19 mouse cellular contexts compared by ENCODE assay signal in the genomic region with DNA sequence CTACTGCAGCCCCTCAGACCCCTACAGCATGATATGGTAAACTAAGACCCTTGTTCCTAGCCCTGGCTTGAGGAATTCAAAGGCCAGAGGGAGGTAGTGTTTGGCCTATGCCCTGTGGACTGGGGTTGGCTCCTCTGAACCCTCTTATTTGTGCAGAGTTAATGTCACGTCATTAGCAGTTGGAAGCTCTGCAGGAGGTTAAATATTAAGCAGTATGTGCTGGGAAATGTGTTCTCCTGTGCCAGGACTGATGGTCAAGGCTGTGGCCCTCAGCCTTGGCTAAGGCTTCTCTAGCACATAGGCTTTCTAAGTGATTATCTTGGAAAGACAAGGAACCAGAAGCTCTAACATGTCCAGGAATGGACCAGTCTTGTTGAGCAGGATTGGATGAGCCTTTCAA. TPM values are rescaled to one million over a fixed set of nuclear protein-coding genes. Genes with fewer than 3 reads are reported as not detected.
DNase-seq lines count a peak whose midpoint lies in the region; ATAC-seq and TF ChIP-seq lines count a peak whose summit lies in the region.
"Had no signal": no experiment of that assay in that cellular context is flagged by ENCODE, and none has a peak within 500 bp of the region (broad histone marks: within the 10 kb centered on the region; RNA-seq: fewer than 3 reads in every experiment).

No protein-coding gene starts in this region.

- TF ChIP-seq EP300 in stomach, postnatal 0 days (optimal IDR thresholded peaks at IDR 0.05) = no peak

- no peaks in the 10 kb centered on the region for H3K9me3 ChIP-seq in stomach, embryonic 15.5 days
- no peaks in the 10 kb centered on the region for H3K9me3 ChIP-seq in stomach, postnatal 0 days (ENCODE audit: control insufficient read depth, low read length)
- H3K9me3 ChIP-seq in liver, embryonic 15.5 days (replicated peaks) = no peaks in the 10 kb centered on the region
- no peaks in the 10 kb centered on the region for H3K9me3 ChIP-seq in midbrain, embryonic 11.5 days (ENCODE audit: control insufficient read depth, low read length)
- H3K9me3 ChIP-seq: forebrain, embryonic 10.5 days; heart, embryonic 13.5 days; hindbrain, embryonic 13.5 days had no signal

- TF ChIP-seq CTCF in stomach, postnatal 0 days (IDR thresholded peaks at IDR 0.05; ENCODE audit: low read depth) = no peak

- no peaks in the 10 kb centered on the region for H3K4me1 ChIP-seq in stomach, embryonic 15.5 days
- no peaks in the 10 kb centered on the region for H3K4me1 ChIP-seq in stomach, postnatal 0 days (replicated peaks; ENCODE audit: control insufficient read depth, insufficient read depth)
- H3K4me1 ChIP-seq in liver, embryonic 15.5 days (replicated peaks) = peaks cover 12% of the 10 kb centered on the region; the same call in 1 of the 2 replicates
- no peaks in the 10 kb centered on the region; the same call in 1 of the 2 replicates for H3K4me1 ChIP-seq in midbrain, embryonic 11.5 days (ENCODE audit: control insufficient read depth, insufficient read depth, low read length)
- H3K4me1 ChIP-seq: heart, embryonic 13.5 days had no signal

- 56% methylated on average over 1 of the region's 1 CpGs for WGBS in stomach, embryonic 15.5 days
- 58% methylated on average over 1 of the region's 1 CpGs for WGBS in stomach, postnatal 0 days
- 35% methylated on average over 1 of the region's 1 CpGs for WGBS in liver, embryonic 15.5 days (ENCODE audit: insufficient replicate concordance)
- WGBS in midbrain, embryonic 11.5 days = 48% methylated on average over 1 of the region's 1 CpGs

- H3K36me3 ChIP-seq in stomach, embryonic 15.5 days = no peaks in the 10 kb centered on the region
- H3K36me3 ChIP-seq in stomach, postnatal 0 days (ENCODE audit: control insufficient read depth, insufficient read depth, low read length) = no peaks in the 10 kb centered on the region
- H3K36me3 ChIP-seq in liver, embryonic 15.5 days (replicated peaks) = no peaks in the 10 kb centered on the region
- H3K36me3 ChIP-seq in midbrain, embryonic 11.5 days (ENCODE audit: control insufficient read depth, insufficient read depth, low read length) = no peaks in the 10 kb centered on the region
- H3K36me3 ChIP-seq: forebrain, embryonic 10.5 days; heart, embryonic 13.5 days; hindbrain, embryonic 13.5 days had no signal

- no peak overlapping the region for H3K9ac ChIP-seq in stomach, embryonic 15.5 days
- H3K9ac ChIP-seq in stomach, postnatal 0 days (ENCODE audit: low read length) = no peak overlapping the region
- no peak overlapping the region for H3K9ac ChIP-seq in liver, embryonic 15.5 days
- H3K9ac ChIP-seq in midbrain, embryonic 11.5 days (ENCODE audit: low read length) = no peak overlapping the region
- H3K9ac ChIP-seq: forebrain, postnatal 0 days; heart, embryonic 13.5 days; hindbrain, embryonic 13.5 days; lung, embryonic 14.5 days had no signal

- peak; percentile 57; the same call in 1 of the 2 replicates for ATAC-seq in stomach, embryonic 15.5 days (ENCODE audit: insufficient read depth, low FRiP score, low read depth)
- ATAC-seq in stomach, postnatal 0 days (ENCODE audit: low FRiP score, low TSS enrichment) = no peak
- peak; percentile 57 for ATAC-seq in liver, embryonic 15.5 days (ENCODE audit: insufficient read depth)
- ATAC-seq in midbrain, embryonic 11.5 days (ENCODE audit: low FRiP score) = no peak
- ATAC-seq: forebrain, postnatal 0 days; inflammation-experienced regulatory T-cells, adult 6 months had no signal

- H3K4me2 ChIP-seq in stomach, embryonic 15.5 days = no peak overlapping the region
- no peak overlapping the region for H3K4me2 ChIP-seq in stomach, postnatal 0 days (replicated peaks; ENCODE audit: low read depth)
- no peak overlapping the region for H3K4me2 ChIP-seq in liver, embryonic 15.5 days
- H3K4me2 ChIP-seq in midbrain, embryonic 11.5 days = no peak overlapping the region
- H3K4me2 ChIP-seq: heart, embryonic 13.5 days; hindbrain, embryonic 13.5 days; lung, embryonic 14.5 days had no signal

- no peak overlapping the region for H3K27ac ChIP-seq in stomach, embryonic 15.5 days
- H3K27ac ChIP-seq in stomach, postnatal 0 days (replicated peaks) = no peak overlapping the region
- H3K27ac ChIP-seq in liver, embryonic 15.5 days (replicated peaks) = peak overlapping the region; percentile 76
- H3K27ac ChIP-seq in midbrain, embryonic 11.5 days (ENCODE audit: low read depth, low read length) = no peak overlapping the region
- H3K27ac ChIP-seq: forebrain, embryonic 10.5 days; gastrocnemius, adult 2 months; heart, embryonic 13.5 days; hindbrain, embryonic 13.5 days had no signal

- DNase-seq in stomach, postnatal 0 days (ENCODE audit: low spot score) = no peak
- DNase-seq in kidney, postnatal 14 days = peak; percentile 73
- no peak for DNase-seq in midbrain, embryonic 11.5 days (ENCODE audit: low spot score, missing footprints)
- no peak for DNase-seq in adrenal gland, postnatal 14 days
- DNase-seq in cerebellum, adult 9-11 months = no peak
- DNase-seq: adrenal gland, postnatal 36 days; cerebellum, adult 11-12 months; cerebellum, postnatal 36 days; forebrain, postnatal 0 days; gastrocnemius, adult 2 months; lung, embryonic 14.5 days; lung, postnatal 36 days; thymus, postnatal 4 days had no signal

- H3K4me3 ChIP-seq in stomach, embryonic 15.5 days (replicated peaks) = no peak overlapping the region
- H3K4me3 ChIP-seq in stomach, postnatal 0 days (ENCODE audit: low read depth, low read length) = no peak overlapping the region
- H3K4me3 ChIP-seq in liver, embryonic 15.5 days (replicated peaks) = no peak overlapping the region
- H3K4me3 ChIP-seq in midbrain, embryonic 11.5 days (ENCODE audit: low read depth, low read length) = no peak overlapping the region
- H3K4me3 ChIP-seq: forebrain, embryonic 10.5 days; gastrocnemius, adult 2 months; heart, embryonic 13.5 days; hindbrain, embryonic 13.5 days had no signal

- H3K27me3 ChIP-seq in stomach, embryonic 15.5 days (replicated peaks) = no peaks in the 10 kb centered on the region
- no peaks in the 10 kb centered on the region for H3K27me3 ChIP-seq in stomach, postnatal 0 days (ENCODE audit: control insufficient read depth, insufficient read depth, low read length)
- no peaks in the 10 kb centered on the region for H3K27me3 ChIP-seq in liver, embryonic 15.5 days
- no peaks in the 10 kb centered on the region for H3K27me3 ChIP-seq in midbrain, embryonic 11.5 days (ENCODE audit: control insufficient read depth, insufficient read depth, low read length)
- H3K27me3 ChIP-seq: heart, embryonic 13.5 days; hindbrain, embryonic 13.5 days had no signal

RNA-seq across cellular contexts. Expression of gene Rxra, which starts 49.6 kb away (rescaled TPM):
- 12.4 and 13.0 TPM in 2 replicates for polyA plus RNA-seq in stomach, embryonic 15.5 days (2015; fragmentation: Nextera tagmentation; extraction: Ambion mirVana)
- polyA plus RNA-seq in stomach, postnatal 0 days (2015; fragmentation: Nextera tagmentation; extraction: Ambion mirVana) = 8.7 and 10.5 TPM in 2 replicates
- 4.7 and 5.8 TPM in 2 replicates for polyA plus RNA-seq in liver, embryonic 15.5 days (2015; fragmentation: Nextera tagmentation; extraction: Ambion mirVana)
- 6.7 and 6.9 TPM in 2 replicates for polyA plus RNA-seq in midbrain, embryonic 11.5 days (2014; fragmentation: Nextera tagmentation; extraction: Ambion mirVana)
- 46.5 and 62.1 TPM in 2 replicates for total RNA-seq in adrenal gland, postnatal 14 days (2021)

Comparison
In these comparisons a context has a peak if more than half of its experiments do, and no peak if none do; other contexts are left out.
1. ATAC-seq: peak in stomach, embryonic 15.5 days (single experiment) and liver, embryonic 15.5 days (single experiment); none in stomach, postnatal 0 days (single experiment) and midbrain, embryonic 11.5 days (single experiment).